In genomic region chr13:43864153-43864861, GRCm38 (mm10) we compare ENCODE assay signal across 8 mouse cellular contexts.
DNase-seq lines count a peak whose midpoint lies in the region; ATAC-seq lines count a peak whose summit lies in the region.

No protein-coding gene starts in this region.

- H3K9ac ChIP-seq in intestine, embryonic 14.5 days (ENCODE audit: low read length) = no peak overlapping the region

- H3K4me2 ChIP-seq in intestine, embryonic 14.5 days (ENCODE audit: low read length) = peak overlapping the region; percentile 45

- peak overlapping the region; percentile 76; the same call in 1 of the 2 replicates for H3K27ac ChIP-seq in intestine, embryonic 14.5 days (ENCODE audit: low read depth)

- ATAC-seq in intestine, embryonic 14.5 days (replicated peaks; ENCODE audit: low FRiP score, low TSS enrichment, low read depth) = peak; percentile 99

- peak overlapping the region; percentile 20 for H3K4me3 ChIP-seq in intestine, embryonic 14.5 days (ENCODE audit: low read depth, low read length)

- H3K36me3 ChIP-seq in intestine, embryonic 14.5 days (ENCODE audit: control insufficient read depth, insufficient read depth, low read length) = no peaks in the 10 kb centered on the region

- peak; percentile 100 for DNase-seq in adrenal gland, adult (ENCODE audit: inconsistent age in 2 of 2, low spot score in 1 of 2)
- peak; percentile 98 for DNase-seq in embryo, embryonic 10.5 days (ENCODE audit: low spot score)
- DNase-seq in gastrocnemius, postnatal 25 days = peak; percentile 99
- peak; percentile 99 for DNase-seq in intestine, embryonic 14.5 days (ENCODE audit: low spot score)
- peak; percentile 98 to 99 for DNase-seq in left cerebral cortex, postnatal 14 days (ENCODE audit: low spot score in 2 of 2)
- DNase-seq in mesoderm, embryonic 11.5 days (ENCODE audit: low read depth, low spot score) = peak; percentile 99
- peak; percentile 96 for DNase-seq in right cerebral cortex, postnatal 36 days (ENCODE audit: low spot score in 2 of 2)
- DNase-seq in yolk sac, embryonic 10.5 days (ENCODE audit: low spot score) = peak; percentile 99

- H3K4me1 ChIP-seq in intestine, embryonic 14.5 days (replicated peaks; ENCODE audit: control insufficient read depth, insufficient read depth, low read length) = peaks cover 19% of the 10 kb centered on the region

- 2% methylated on average over 35 of the region's 35 CpGs for WGBS in intestine, embryonic 14.5 days

- H3K9me3 ChIP-seq in intestine, embryonic 14.5 days (ENCODE audit: control insufficient read depth, low read length) = no peaks in the 10 kb centered on the region

- no peaks in the 10 kb centered on the region for H3K27me3 ChIP-seq in intestine, embryonic 14.5 days (replicated peaks; ENCODE audit: control insufficient read depth, insufficient read depth, low read length)

- intact Hi-C loops in left cerebral cortex, postnatal 14 days (cut with DNase I) = loop anchor here (2.0 to 10.0 kb wide), 2 partner anchors 866 to 970 kb away; no protein-coding TSS in a partner anchor

Comparison
In these comparisons a context has a peak if more than half of its experiments do, and no peak if none do; other contexts are left out.
1. Peak in every context shown above with its lines: DNase-seq, ATAC-seq, H3K4me3 ChIP-seq and H3K27ac ChIP-seq.